Mouse (Mus musculus) forebrain, embryonic 12.5 days (tissue): Measurements from ENCODE around the gene Gm4907. TPM values are rescaled to one million over a fixed set of nuclear protein-coding genes. Genes with fewer than 3 reads are reported as not detected.
"Not testable (repeated sequence)": the region's sequence is repeated elsewhere in the genome, so short reads cannot be mapped to it uniquely, and the experiment has no call there.

Source experiments
- ATAC-seq: fragments of 200-750 bp; cut with Nextera tagmentation; 2 replicates; pipeline ENCODE4 v1.8.0; 2017; ENCODE audit warnings: moderate TSS enrichment; ENCODE audit not compliant: low FRiP score
- H3K27ac ChIP-seq: fragments of 300-500 bp; sonication (generic); 2 replicates; pipeline ENCODE4 v1.5.1; 2016; ENCODE audit warnings: mild to moderate bottlenecking
- H3K27me3 ChIP-seq: fragments of 300-500 bp; sonication (generic); 2 replicates; pipeline ENCODE4 v1.6.1; 2016; ENCODE audit warnings: mild to moderate bottlenecking
- H3K36me3 ChIP-seq: fragments of 300-500 bp; sonication (generic); replicated peaks from 2 replicates; pipeline ENCODE4 v1.6.1; 2016; ENCODE audit warnings: mild to moderate bottlenecking
- H3K4me1 ChIP-seq: fragments of 300-500 bp; sonication (generic); 2 replicates; pipeline ENCODE4 v1.6.1; 2016
- H3K4me2 ChIP-seq: fragments of 300-500 bp; sonication (generic); 2 replicates; pipeline ENCODE4 v1.6.1; 2016; ENCODE audit warnings: mild to moderate bottlenecking, moderate library complexity
- H3K4me3 ChIP-seq: fragments of 300-500 bp; sonication (generic); replicated peaks from 2 replicates; pipeline ENCODE4 v1.5.1; 2016; ENCODE audit warnings: mild to moderate bottlenecking
- H3K9ac ChIP-seq: fragments of 300-500 bp; sonication (generic); 2 replicates; pipeline ENCODE4 v1.6.1; 2016; ENCODE audit warnings: mild to moderate bottlenecking
- H3K9me3 ChIP-seq: fragments of 300-500 bp; sonication (generic); 2 replicates; pipeline ENCODE4 v1.6.1; 2016
- WGBS: fragments of 180-500 bp; shearing (Covaris S2); methylation state at CpG from one replicate; pipeline ENCODE4 v1.1.7; 2016; 5-methylcytosine and 5-hydroxymethylcytosine counted together
- polyA plus RNA-seq: library from polyadenylated mRNA; unstranded; fragments of >200 nt; fragmentation: Nextera tagmentation; extraction: Ambion mirVana; gene quantifications from 2 replicates; pipeline ENCODE4 v1.2.1, GENCODE M21; 2016

Gm4907 gene
- polyA plus RNA-seq: not detected in 2 replicates

DNA sequence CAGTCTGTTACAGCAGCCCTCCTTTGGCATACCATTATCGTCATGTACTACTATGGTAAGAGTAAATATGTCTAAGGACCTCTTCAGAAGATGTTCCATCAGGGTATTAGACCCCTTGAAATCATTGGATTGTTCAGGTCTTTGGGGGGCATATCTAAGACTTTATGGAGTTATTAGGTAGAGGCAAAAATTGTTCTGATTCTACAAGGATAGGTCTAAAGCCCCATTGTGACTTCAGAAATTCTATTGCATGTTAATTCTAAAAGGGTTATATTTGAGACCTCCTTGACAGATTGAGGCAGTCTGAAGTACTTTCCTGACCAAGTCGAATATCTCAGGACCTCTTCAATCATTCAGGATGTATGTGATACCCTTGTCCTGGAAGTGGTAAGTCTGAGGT is at the start of gene Gm4907:
TSS of gene Gm4907 (plus strand) at position 301 of the 400 bp plus-strand sequence.
- 77% methylated on average over 2 of the region's 2 CpGs for WGBS
- H3K4me3 ChIP-seq: not testable (repeated sequence)

DNA sequence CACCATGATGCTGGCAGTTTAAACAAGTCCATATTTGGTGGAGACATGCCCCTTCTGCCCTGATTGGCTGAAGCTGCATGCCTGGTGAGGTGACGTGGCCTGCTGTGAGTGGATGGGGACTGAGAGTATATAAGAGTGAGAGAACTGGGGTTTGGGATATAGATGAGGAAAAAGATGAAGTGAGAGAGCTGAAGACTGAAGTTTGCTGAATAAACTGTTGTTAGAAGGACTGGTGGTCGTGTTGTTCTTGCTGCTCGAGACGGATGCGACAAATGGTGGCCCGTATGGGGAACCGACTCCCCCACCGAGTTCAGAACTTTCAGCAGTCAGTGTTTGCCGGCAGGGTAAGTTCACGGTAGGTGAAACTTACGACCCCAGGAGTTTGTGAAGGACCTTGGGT is 48.6 kb upstream of the Gm4907 start:
- H3K27me3 ChIP-seq, H3K9ac ChIP-seq, H3K4me3 ChIP-seq, ATAC-seq, H3K27ac ChIP-seq, H3K36me3 ChIP-seq, H3K4me2 ChIP-seq, H3K4me1 ChIP-seq, H3K9me3 ChIP-seq: not testable (repeated sequence)
- 88% methylated on average over 11 of the region's 11 CpGs for WGBS

More for the DNA sequence above, at the start of gene Gm4907:
- H3K4me1 ChIP-seq, ATAC-seq, H3K27ac ChIP-seq, H3K4me2 ChIP-seq, H3K9me3 ChIP-seq, H3K36me3 ChIP-seq, H3K27me3 ChIP-seq, H3K9ac ChIP-seq: not testable (repeated sequence)

DNA sequence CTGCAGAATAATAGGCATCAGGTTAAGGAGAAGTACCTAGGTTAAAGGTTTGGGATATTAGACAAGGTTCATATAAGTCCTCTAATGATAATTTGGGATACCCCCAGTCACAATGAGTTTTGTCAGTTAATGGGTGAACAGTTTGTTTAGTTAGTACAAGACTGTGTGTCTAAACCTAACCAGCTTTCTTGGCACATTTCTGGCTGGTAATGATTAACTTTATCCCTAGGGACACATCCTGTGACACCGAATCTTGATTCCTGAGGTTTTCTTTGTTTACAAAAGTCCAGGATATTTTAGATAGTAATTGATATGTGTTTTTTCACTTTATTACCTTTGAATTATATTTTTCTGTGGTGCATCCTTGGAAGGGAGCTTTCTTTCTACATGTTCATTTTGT is 41.4 kb upstream of the Gm4907 start:
- no peak overlapping the region for H3K9ac ChIP-seq
- no peak for ATAC-seq
- no peaks in the 10 kb centered on the region for H3K27me3 ChIP-seq
- no peaks in the 10 kb centered on the region for H3K4me1 ChIP-seq
- no peak overlapping the region for H3K4me3 ChIP-seq
- WGBS: 77% methylated on average over 1 of the region's 1 CpGs
- no peak overlapping the region for H3K4me2 ChIP-seq
- no peaks in the 10 kb centered on the region for H3K9me3 ChIP-seq
- H3K27ac ChIP-seq: no peak overlapping the region
- H3K36me3 ChIP-seq: no peaks in the 10 kb centered on the region

DNA sequence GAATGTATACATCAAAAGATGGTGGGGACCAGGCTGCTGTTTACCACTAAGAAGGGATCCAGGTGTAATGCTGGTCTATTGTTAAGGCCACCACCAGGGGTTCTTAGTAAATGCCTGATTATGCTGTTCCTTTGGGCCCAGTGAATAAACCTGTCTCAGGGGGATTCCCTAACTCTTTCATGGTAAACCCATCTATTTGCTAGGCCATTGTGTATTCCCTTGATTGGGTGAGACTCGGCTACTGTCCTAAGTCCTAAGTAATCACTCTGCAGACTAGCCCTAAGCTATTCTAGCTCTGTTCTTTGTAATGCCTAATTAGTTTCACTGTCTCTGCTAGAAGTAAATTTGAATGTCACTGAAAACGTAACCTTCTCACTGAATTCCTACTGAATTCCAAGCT is 71.8 kb downstream of the Gm4907 start:
- no peak overlapping the region for H3K4me2 ChIP-seq
- H3K4me1 ChIP-seq: no peaks in the 10 kb centered on the region
- no peaks in the 10 kb centered on the region for H3K9me3 ChIP-seq
- H3K4me3 ChIP-seq: no peak overlapping the region
- no peaks in the 10 kb centered on the region for H3K27me3 ChIP-seq
- H3K9ac ChIP-seq: no peak overlapping the region
- H3K27ac ChIP-seq: no peak overlapping the region
- no peak for ATAC-seq
- 37% methylated on average over 2 of the region's 2 CpGs for WGBS
- no peaks in the 10 kb centered on the region for H3K36me3 ChIP-seq

Other genes with a start within 250 kb of the Gm4907 start
- gene Wdr44, start 189.5 kb upstream of the Gm4907 start, polyA plus RNA-seq: 9.5 and 11.1 TPM in 2 replicates
- not detected in 2 replicates for gene Gm4985, start 76.4 kb downstream of the Gm4907 start, polyA plus RNA-seq